Mouse (Mus musculus) heart, adult 9 months (tissue): ENCODE measurements around the gene Usp17lb.
"Not testable (repeated sequence)": the region's sequence is repeated elsewhere in the genome, so short reads cannot be mapped to it uniquely, and the experiment has no call there.

Experiments
- DNase-seq, 2 experiments: peaks; one replicate each; pipeline ENCODE4 v3.0.0; 2022; ENCODE audit warnings: low spot score in 2 of 2

The Usp17lb gene

DNA sequence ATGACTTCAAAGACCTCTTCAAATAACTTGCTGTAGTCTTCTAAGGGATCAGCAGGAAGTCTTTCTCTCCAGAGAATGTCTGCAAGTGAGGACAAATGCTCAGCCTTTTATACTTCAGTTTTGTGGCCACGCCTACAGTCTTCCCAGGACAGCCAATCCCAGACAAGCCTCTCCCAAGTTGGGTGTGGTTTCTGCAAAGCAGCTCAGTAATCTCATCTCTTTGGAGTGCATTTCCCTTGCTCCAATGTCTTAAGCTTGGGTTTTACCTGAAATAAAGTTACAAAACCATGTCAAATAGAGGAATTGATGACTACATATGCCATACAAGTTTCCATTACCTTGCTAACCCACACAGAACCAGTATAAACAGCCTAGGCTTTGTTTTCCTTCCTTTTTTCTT lies at the start of gene Usp17lb:
TSS of gene Usp17lb (minus strand) at position 101 of the 400 bp plus-strand sequence.
- no peak for DNase-seq

- no peak for DNase-seq
These were observed 35.3 kb upstream of the Usp17lb start, which contains the start of gene Olfr665 for GRCm38 (mm10) chr7:104877731-104878130. Gene Olfr665 (plus strand): TSS chr7:104878031.

- no peak for DNase-seq
These were observed 19.0 kb upstream of the Usp17lb start for GRCm38 (mm10) chr7:104861381-104861780.

GRCm38 (mm10) chr7:104857683-104858082 lies 15.3 kb upstream of the Usp17lb start:
- no peak for DNase-seq

- DNase-seq: not testable (repeated sequence)
These were observed 14.3 kb upstream of the Usp17lb start, which contains the start of gene Usp17la for GRCm38 (mm10) chr7:104856709-104857108. Gene Usp17la (plus strand): TSS chr7:104857009.

GRCm38 (mm10) chr7:104855248-104855750 lies 12.9 kb upstream of the Usp17lb start:
- no peak for DNase-seq

DNA sequence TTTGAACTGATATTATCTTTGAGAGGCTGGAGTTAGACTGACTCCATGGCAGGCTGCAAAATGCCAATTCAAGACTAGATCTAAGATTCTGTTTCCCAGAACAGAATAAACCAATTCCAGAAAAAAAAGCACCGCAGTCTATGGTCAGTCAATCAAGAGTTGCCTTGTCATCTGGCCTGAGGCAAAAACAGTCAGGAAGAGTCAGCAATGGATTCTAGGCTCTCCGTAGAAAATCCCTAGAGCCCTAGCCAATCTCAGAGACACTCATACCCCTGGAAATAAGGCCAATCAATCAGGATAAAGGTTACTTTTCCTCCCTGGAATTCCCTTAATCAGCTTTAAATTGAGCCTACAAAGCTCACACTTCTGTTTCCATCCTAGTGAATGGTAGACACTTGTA lies 9.1 kb upstream of the Usp17lb start:
- DNase-seq: not testable (repeated sequence)

GRCm38 (mm10) chr7:104843731-104844287 lies 1.4 kb upstream of the Usp17lb start:
- DNase-seq: no peak

GRCm38 (mm10) chr7:104810335-104810734 lies 32.1 kb downstream of the Usp17lb start:
- DNase-seq: not testable (repeated sequence)

- DNase-seq: no peak
These were observed 51.6 kb downstream of the Usp17lb start for GRCm38 (mm10) chr7:104790796-104791195.
